Mouse (Mus musculus): ENCODE measurements around the gene Zscan25. TPM values are rescaled to one million over a fixed set of nuclear protein-coding genes. Genes with fewer than 3 reads are reported as not detected.
"Not testable (repeated sequence)": the region's sequence is repeated elsewhere in the genome, so short reads cannot be mapped to it uniquely, and the experiment has no call there.

The Zscan25 gene
- polyA plus RNA-seq, 1 experiment from 2014 or later, result 1.6 TPM

- Histone ChIP-seq H3K4me1 (ENCODE audit: control insufficient read depth, insufficient read depth, low read length) (no peaks in the 10 kb centered on the region), H3K4me2 (replicated peaks; ENCODE audit: low read depth, low read length) (no peak overlapping the region), H3K9ac (replicated peaks; ENCODE audit: low read depth, low read length) (no peak overlapping the region), H3K4me3 (ENCODE audit: low read depth, low read length) (no peak overlapping the region), H3K9me3 (ENCODE audit: control insufficient read depth, low read depth, low read length) (no peaks in the 10 kb centered on the region), H3K27me3 (ENCODE audit: control insufficient read depth, insufficient read depth, low read length) (no peaks in the 10 kb centered on the region), H3K27ac (ENCODE audit: low read length) (no peak overlapping the region), H3K36me3 (ENCODE audit: control insufficient read depth, insufficient read depth, low read length) (peaks cover 52% of the 10 kb centered on the region)
- no peak for ATAC-seq (ENCODE audit: insufficient number of reproducible peaks, insufficient read depth, low FRiP score, low read depth)
- 93% methylated on average over 5 of the region's 5 CpGs for WGBS
Observed at GRCm38 (mm10) chr5:145288382-145288781, 8.1 kb downstream of the Zscan25 start.

DNA sequence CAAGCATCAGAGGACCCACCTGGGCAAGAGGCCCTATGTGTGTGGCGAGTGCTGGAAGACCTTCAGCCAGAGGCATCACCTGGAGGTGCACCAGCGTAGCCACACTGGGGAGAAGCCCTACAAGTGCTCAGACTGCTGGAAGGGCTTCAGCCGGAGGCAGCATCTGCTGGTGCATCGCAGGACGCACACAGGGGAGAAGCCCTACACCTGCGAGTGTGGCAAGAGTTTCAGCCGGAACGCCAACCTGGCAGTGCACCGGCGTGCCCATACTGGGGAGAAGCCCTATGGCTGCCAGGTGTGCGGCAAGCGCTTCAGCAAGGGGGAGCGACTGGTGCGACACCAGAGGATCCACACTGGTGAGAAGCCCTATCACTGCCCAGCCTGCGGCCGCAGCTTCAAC is 10.4 kb downstream of the Zscan25 start:
- no peak for ATAC-seq (ENCODE audit: insufficient number of reproducible peaks, insufficient read depth, low FRiP score, low read depth)
- H3K9me3 ChIP-seq (ENCODE audit: control insufficient read depth, low read depth, low read length), result no peaks in the 10 kb centered on the region
- no peak overlapping the region for H3K27ac ChIP-seq (ENCODE audit: low read length)
- H3K27me3 ChIP-seq (ENCODE audit: control insufficient read depth, insufficient read depth, low read length), result no peaks in the 10 kb centered on the region
- H3K9ac ChIP-seq (replicated peaks; ENCODE audit: low read depth, low read length), result no peak overlapping the region
- H3K4me1 ChIP-seq (ENCODE audit: control insufficient read depth, insufficient read depth, low read length), result no peaks in the 10 kb centered on the region
- H3K36me3 ChIP-seq (ENCODE audit: control insufficient read depth, insufficient read depth, low read length), result peaks cover 45% of the 10 kb centered on the region
- no peak overlapping the region for H3K4me3 ChIP-seq (ENCODE audit: low read depth, low read length)
- WGBS, result 98% methylated on average over 16 of the region's 16 CpGs
- no peak overlapping the region for H3K4me2 ChIP-seq (replicated peaks; ENCODE audit: low read depth, low read length)

- H3K4me1 ChIP-seq (ENCODE audit: control insufficient read depth, insufficient read depth, low read length), result no peaks in the 10 kb centered on the region
- H3K4me2 ChIP-seq (replicated peaks; ENCODE audit: low read depth, low read length), result no peak overlapping the region
- no peaks in the 10 kb centered on the region for H3K9me3 ChIP-seq (ENCODE audit: control insufficient read depth, low read depth, low read length)
- ATAC-seq (ENCODE audit: insufficient number of reproducible peaks, insufficient read depth, low FRiP score, low read depth), result no peak
- H3K27me3 ChIP-seq (ENCODE audit: control insufficient read depth, insufficient read depth, low read length), result no peaks in the 10 kb centered on the region
- H3K9ac ChIP-seq (replicated peaks; ENCODE audit: low read depth, low read length), result no peak overlapping the region
- 93% methylated on average over 6 of the region's 6 CpGs for WGBS
- H3K27ac ChIP-seq (ENCODE audit: low read length), result no peak overlapping the region
- peaks cover 35% of the 10 kb centered on the region for H3K36me3 ChIP-seq (ENCODE audit: control insufficient read depth, insufficient read depth, low read length)
- H3K4me3 ChIP-seq (ENCODE audit: low read depth, low read length), result no peak overlapping the region
Observed at GRCm38 (mm10) chr5:145292398-145292797, 12.1 kb downstream of the Zscan25 start.

DNA sequence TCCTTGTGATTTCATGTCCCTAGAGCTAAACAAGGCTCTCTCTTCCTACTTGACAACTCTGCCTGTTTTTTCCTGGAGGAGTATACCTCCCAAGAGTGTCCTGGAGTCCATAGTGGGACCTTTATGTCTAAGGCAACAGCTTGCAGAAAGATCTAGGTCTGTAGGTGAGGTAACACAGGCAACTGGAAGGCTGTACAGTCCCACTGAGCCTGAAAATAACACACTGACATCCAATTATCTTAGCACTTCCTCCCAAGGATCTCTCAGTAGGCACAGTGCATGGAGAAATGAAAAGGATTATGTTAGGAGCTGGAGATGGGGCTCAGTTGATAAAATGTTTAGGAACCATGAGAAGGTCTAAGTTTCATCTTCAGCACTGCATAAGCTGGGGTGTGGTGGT is 20.2 kb downstream of the Zscan25 start:
- Histone ChIP-seq H3K27me3 (ENCODE audit: control insufficient read depth, insufficient read depth, low read length) (no peaks in the 10 kb centered on the region), H3K27ac (ENCODE audit: low read length) (no peak overlapping the region), H3K4me3 (ENCODE audit: low read depth, low read length) (no peak overlapping the region), H3K4me1 (ENCODE audit: control insufficient read depth, insufficient read depth, low read length) (no peaks in the 10 kb centered on the region), H3K4me2 (replicated peaks; ENCODE audit: low read depth, low read length) (no peak overlapping the region), H3K36me3 (ENCODE audit: control insufficient read depth, insufficient read depth, low read length) (no peaks in the 10 kb centered on the region), H3K9ac (replicated peaks; ENCODE audit: low read depth, low read length) (no peak overlapping the region), H3K9me3 (ENCODE audit: control insufficient read depth, low read depth, low read length) (no peaks in the 10 kb centered on the region)
- ATAC-seq (ENCODE audit: insufficient number of reproducible peaks, insufficient read depth, low FRiP score, low read depth), result no peak

- ATAC-seq (ENCODE audit: insufficient number of reproducible peaks, insufficient read depth, low FRiP score, low read depth); H3K4me2 ChIP-seq (replicated peaks; ENCODE audit: low read depth, low read length); H3K4me3 ChIP-seq (ENCODE audit: low read depth, low read length); H3K27me3 ChIP-seq (ENCODE audit: control insufficient read depth, insufficient read depth, low read length); H3K4me1 ChIP-seq (ENCODE audit: control insufficient read depth, insufficient read depth, low read length); H3K9me3 ChIP-seq (ENCODE audit: control insufficient read depth, low read depth, low read length); H3K9ac ChIP-seq (replicated peaks; ENCODE audit: low read depth, low read length); H3K36me3 ChIP-seq (ENCODE audit: control insufficient read depth, insufficient read depth, low read length); H3K27ac ChIP-seq (ENCODE audit: low read length): not testable (repeated sequence)
- WGBS, result 63% methylated on average over 4 of the region's 4 CpGs
Observed at GRCm38 (mm10) chr5:145301796-145302195, 21.5 kb downstream of the Zscan25 start.

DNA sequence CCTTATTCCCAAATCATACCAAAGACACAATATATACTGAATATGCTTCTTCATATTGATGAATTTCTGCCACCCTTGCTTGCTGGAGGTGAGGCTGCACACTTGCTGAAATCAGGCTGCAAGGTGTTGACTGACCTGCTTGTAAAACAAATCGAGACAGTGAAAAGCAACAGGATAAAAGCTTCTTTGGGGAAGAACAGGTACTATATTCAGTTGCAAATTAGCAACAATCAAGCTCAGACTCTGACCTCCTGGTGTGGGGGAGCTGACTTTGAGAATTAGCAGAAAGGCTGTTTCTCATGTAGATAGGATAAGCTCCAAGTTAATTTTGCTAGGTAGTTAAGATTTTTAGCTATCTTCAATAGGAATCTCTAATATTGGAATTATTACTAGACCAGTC is 22.1 kb downstream of the Zscan25 start:
- no peak overlapping the region for H3K4me2 ChIP-seq (replicated peaks; ENCODE audit: low read depth, low read length)
- ATAC-seq (ENCODE audit: insufficient number of reproducible peaks, insufficient read depth, low FRiP score, low read depth), result no peak
- H3K36me3 ChIP-seq (ENCODE audit: control insufficient read depth, insufficient read depth, low read length), result no peaks in the 10 kb centered on the region
- WGBS, result 69% methylated on average over 1 of the region's 1 CpGs
- no peaks in the 10 kb centered on the region for H3K27me3 ChIP-seq (ENCODE audit: control insufficient read depth, insufficient read depth, low read length)
- H3K4me1 ChIP-seq (ENCODE audit: control insufficient read depth, insufficient read depth, low read length), result no peaks in the 10 kb centered on the region
- H3K9me3 ChIP-seq (ENCODE audit: control insufficient read depth, low read depth, low read length), result no peaks in the 10 kb centered on the region
- no peak overlapping the region for H3K27ac ChIP-seq (ENCODE audit: low read length)
- no peak overlapping the region for H3K4me3 ChIP-seq (ENCODE audit: low read depth, low read length)
- H3K9ac ChIP-seq (replicated peaks; ENCODE audit: low read depth, low read length), result no peak overlapping the region

GRCm38 (mm10) chr5:145306953-145307352 is 26.7 kb downstream of the Zscan25 start:
- H3K27ac ChIP-seq (ENCODE audit: low read length); H3K4me2 ChIP-seq (replicated peaks; ENCODE audit: low read depth, low read length): not testable (repeated sequence)

DNA sequence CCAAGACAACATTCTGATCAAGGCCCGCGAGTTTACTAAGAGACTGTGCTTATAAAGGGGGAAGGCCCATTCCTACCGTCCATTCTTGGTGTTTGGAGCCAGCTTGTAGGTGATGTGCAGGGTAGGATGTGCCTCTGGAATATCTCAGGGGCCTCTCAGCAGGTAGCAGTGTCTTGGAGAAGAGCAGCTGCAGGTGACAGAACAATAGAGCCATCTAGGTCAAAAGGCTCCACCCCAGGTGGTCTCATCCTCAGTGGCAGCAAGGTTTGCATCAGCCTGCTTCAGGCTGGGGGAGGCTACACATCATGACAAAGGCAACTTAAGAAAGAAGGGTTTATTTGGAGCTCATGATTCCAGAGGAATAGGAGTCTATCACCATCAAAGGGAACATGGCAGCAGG is 27.5 kb downstream of the Zscan25 start:
- WGBS, result 83% methylated on average over 3 of the region's 3 CpGs
- ATAC-seq (ENCODE audit: insufficient number of reproducible peaks, insufficient read depth, low FRiP score, low read depth); H3K27me3 ChIP-seq (ENCODE audit: control insufficient read depth, insufficient read depth, low read length); H3K27ac ChIP-seq (ENCODE audit: low read length); H3K4me2 ChIP-seq (replicated peaks; ENCODE audit: low read depth, low read length); H3K4me1 ChIP-seq (ENCODE audit: control insufficient read depth, insufficient read depth, low read length); H3K9me3 ChIP-seq (ENCODE audit: control insufficient read depth, low read depth, low read length); H3K36me3 ChIP-seq (ENCODE audit: control insufficient read depth, insufficient read depth, low read length); H3K4me3 ChIP-seq (ENCODE audit: low read depth, low read length); H3K9ac ChIP-seq (replicated peaks; ENCODE audit: low read depth, low read length): not testable (repeated sequence)

More at GRCm38 (mm10) chr5:145306953-145307352, 26.7 kb downstream of the Zscan25 start:
- 92% methylated on average over 4 of the region's 4 CpGs for WGBS
- not testable (repeated sequence) for H3K36me3 ChIP-seq (ENCODE audit: control insufficient read depth, insufficient read depth, low read length); H3K4me3 ChIP-seq (ENCODE audit: low read depth, low read length); ATAC-seq (ENCODE audit: insufficient number of reproducible peaks, insufficient read depth, low FRiP score, low read depth); H3K9me3 ChIP-seq (ENCODE audit: control insufficient read depth, low read depth, low read length); H3K9ac ChIP-seq (replicated peaks; ENCODE audit: low read depth, low read length); H3K4me1 ChIP-seq (ENCODE audit: control insufficient read depth, insufficient read depth, low read length); H3K27me3 ChIP-seq (ENCODE audit: control insufficient read depth, insufficient read depth, low read length)

DNA sequence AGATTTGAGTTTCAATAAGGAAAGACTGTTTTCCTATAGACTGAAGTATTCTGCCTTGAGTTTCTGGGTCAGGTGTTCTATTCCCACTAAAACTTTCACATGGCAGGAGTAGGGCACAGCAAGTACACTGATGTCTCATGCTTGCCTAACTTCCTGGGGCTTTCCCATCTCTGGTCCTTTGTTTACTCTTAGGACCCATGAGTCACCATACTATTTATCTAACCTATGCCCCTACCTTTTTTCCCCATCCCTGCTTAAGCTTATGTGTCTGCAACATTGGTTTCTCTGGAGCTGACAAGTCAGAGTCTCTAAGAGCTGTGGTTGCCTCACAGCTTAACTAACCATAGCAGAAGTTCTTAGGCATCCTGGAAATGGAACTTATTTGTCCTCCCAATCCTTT is 33.5 kb downstream of the Zscan25 start:
- Histone ChIP-seq H3K9ac (replicated peaks; ENCODE audit: low read depth, low read length) (no peak overlapping the region), H3K9me3 (ENCODE audit: control insufficient read depth, low read depth, low read length) (no peaks in the 10 kb centered on the region), H3K4me2 (replicated peaks; ENCODE audit: low read depth, low read length) (no peak overlapping the region), H3K27me3 (ENCODE audit: control insufficient read depth, insufficient read depth, low read length) (no peaks in the 10 kb centered on the region), H3K4me1 (ENCODE audit: control insufficient read depth, insufficient read depth, low read length) (no peaks in the 10 kb centered on the region), H3K4me3 (ENCODE audit: low read depth, low read length) (no peak overlapping the region), H3K36me3 (ENCODE audit: control insufficient read depth, insufficient read depth, low read length) (no peaks in the 10 kb centered on the region), H3K27ac (ENCODE audit: low read length) (no peak overlapping the region)
- ATAC-seq (ENCODE audit: insufficient number of reproducible peaks, insufficient read depth, low FRiP score, low read depth), result no peak

All from stomach, embryonic 14.5 days (tissue).